Mouse (Mus musculus) urinary bladder, postnatal 10 days (tissue): ENCODE results near the gene Rpl15.
"Not testable (repeated sequence)": the region's sequence is repeated elsewhere in the genome, so short reads cannot be mapped to it uniquely, and the experiment has no call there.

ENCODE experiments used
- DNase-seq: peaks from one replicate; pipeline ENCODE4 v3.0.0; 2022; ENCODE audit warnings: low spot score

The Rpl15 gene

GRCm38 (mm10) chr14:18270529-18271441, at the start of gene Rpl15, which contains the start of gene Nkiras1:
Gene Rpl15, minus strand, starts transcription at chr14:18271391.
Gene Nkiras1, plus strand, starts transcription at chr14:18271136.
- DNase-seq = peak; percentile 96

DNA sequence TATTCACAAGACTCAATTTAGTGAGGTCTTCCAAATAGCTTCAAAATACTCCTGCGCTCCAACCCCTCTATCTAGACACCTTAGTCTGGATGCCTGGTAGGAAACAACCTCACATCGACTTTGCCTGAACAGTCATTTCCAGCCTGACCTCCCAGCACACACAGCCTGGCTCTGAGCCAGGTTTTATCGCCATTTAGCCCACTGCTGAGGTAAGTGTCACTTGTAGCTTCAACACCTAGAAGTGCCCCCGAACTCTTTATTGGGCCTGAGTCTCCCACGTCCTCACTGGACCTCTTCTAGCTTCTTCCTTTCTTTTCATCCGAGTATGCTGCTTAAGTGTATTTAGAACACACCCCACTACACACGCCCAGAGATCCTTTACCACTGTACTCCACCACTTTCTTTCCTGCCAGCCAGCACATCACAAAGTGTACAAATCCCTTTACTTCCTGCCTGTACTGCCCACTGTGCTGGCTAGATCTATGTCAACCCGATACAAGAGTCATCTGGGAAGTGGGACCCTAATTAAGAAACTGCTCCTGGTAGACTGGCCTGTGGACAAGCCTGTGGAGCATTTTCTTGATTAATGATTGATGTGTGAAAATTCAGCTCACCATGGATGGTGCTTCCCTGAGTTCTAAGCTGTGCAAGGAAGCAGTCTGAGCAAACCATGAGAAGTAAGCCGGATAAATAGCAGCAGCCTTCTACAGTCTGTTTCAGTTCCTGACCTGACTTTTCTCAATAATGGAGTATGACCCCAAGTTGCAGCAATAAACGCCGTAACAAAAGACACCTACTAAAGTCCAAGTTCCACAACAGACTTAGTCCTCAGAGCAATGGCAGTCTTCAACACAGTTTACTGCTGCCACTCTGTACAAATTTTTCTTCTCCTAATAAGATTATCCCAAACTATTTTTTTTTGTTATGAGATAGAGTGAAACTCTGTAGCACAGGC, 46.5 kb upstream of the Rpl15 start:
- no peak for DNase-seq

DNA sequence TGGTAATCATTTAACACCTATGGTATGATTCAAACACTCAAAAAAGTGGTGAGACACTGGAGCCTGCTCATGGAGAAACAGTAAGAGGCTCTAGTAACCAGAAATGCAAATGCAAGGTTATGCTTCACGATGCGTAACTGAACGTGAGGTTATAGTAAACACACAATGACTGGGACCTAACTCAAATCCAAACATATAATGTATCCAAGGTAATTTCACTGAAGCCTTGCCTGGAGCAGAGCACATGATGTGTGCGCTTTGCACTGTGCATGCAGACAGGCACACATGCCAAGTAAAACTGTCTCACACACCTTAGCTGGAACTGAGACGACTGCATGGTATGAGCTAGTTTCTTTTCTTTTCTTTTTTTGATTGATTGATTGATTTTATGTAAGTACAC, 33.0 kb upstream of the Rpl15 start:
- DNase-seq = no peak

DNA sequence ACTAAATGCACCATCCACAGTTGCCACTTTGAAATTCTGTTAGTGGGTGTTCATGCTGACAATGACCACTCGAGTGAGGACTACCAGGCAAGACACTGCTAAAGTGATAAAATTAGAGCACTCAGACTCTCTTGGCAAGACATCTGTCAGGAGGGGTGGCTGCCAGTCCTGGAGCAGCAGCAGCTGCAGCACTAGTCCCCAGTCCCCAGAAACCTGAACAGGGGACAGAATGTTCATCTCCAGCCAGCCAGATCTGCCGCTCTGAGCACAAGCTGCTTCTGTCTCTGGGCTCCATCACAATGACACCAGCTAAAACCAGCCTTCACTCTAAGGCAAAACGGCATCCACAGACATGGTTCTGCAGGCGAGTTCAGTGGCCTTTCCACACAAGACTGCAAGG, 32.1 kb upstream of the Rpl15 start:
- DNase-seq = no peak

DNA sequence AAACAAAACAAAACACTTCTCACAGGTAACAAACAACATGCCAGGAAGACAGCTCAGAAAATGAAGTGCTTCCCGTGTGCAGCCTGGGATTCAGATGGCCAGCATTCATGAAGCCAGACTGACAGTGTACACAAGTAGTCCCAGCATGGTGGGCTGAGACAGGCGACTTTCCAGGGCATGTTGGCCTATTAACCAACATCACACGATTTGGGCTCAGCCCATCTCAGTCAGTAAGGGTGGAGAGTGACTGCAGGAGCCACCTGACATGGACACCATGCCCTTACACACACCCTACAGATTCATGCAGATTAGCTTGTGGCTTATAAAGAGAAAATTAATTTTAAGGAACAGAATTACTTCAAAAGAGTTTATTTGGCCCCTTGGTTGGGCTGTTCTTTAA, 31.6 kb upstream of the Rpl15 start:
- DNase-seq = no peak

- no peak for DNase-seq
These were observed 30.4 kb upstream of the Rpl15 start for GRCm38 (mm10) chr14:18301591-18301990.

DNA sequence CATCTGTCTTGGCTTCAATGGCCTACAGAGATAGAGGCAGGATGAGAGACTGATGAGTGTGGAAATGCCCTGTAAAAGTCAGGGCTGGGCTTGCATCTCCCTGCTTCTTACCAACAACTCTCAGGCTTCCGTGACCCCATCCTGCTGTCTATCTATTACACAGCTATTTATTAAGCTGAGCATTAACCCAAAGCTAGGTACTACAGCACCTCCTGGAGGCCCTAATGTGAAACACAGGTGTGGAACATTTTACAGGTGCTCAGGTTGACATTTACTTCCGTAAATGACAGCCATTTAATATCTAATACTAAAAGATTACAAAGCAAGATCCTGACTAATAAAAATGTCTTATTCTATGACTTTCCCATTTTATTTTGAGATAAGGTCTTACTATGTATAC, 29.5 kb upstream of the Rpl15 start:
- DNase-seq = no peak

GRCm38 (mm10) chr14:18298874-18299273, 27.7 kb upstream of the Rpl15 start:
- no peak for DNase-seq

GRCm38 (mm10) chr14:18297441-18297840, 26.2 kb upstream of the Rpl15 start:
- DNase-seq = no peak

- no peak for DNase-seq
These were observed 21.4 kb upstream of the Rpl15 start for GRCm38 (mm10) chr14:18292578-18292977.

- no peak for DNase-seq
These were observed 20.9 kb upstream of the Rpl15 start for GRCm38 (mm10) chr14:18292111-18292510.

DNA sequence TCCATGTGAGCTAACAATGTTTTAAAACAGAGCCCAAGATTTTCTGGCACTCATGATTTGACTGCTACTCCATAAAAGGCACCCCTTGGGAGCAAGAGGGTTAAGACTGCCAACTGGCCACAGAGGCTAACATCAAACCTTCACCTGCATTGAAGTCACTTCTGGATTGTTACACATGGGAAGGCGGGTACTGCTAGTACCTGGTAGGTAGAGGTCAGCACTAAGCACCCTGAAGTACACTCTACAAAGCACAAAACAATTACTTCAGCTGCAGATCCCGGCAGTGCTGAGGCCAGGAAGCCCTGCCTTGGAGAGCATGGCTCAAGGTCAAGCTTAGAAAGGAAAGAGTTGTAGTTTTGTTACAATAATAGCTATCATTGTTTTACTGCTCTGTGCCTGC, 16.2 kb upstream of the Rpl15 start:
- DNase-seq = no peak

GRCm38 (mm10) chr14:18286441-18286840, 15.2 kb upstream of the Rpl15 start:
- no peak for DNase-seq

- no peak for DNase-seq
These were observed 14.3 kb upstream of the Rpl15 start for GRCm38 (mm10) chr14:18285476-18285875.

- DNase-seq = no peak
These were observed 13.4 kb upstream of the Rpl15 start for GRCm38 (mm10) chr14:18284581-18284980.

DNA sequence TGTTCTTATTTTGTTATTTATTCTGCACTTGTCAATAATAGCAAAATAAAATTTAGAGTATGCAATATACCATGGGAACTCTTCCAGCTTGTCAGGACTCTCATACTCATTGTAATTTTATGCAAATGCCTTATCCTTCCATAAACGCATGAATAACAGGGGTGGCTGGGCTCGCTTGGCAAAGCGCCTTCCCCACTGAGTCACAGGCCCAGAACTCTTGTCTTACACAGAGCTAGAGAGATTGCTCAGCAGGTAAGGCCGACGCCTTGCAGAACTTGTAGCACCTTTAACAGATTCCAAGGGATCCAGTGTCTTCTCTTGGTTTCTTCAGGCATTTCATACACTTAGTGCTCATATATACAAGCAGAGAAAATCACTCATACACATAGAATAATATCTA, 9.2 kb upstream of the Rpl15 start:
- DNase-seq = no peak

GRCm38 (mm10) chr14:18274526-18274925, 3.3 kb upstream of the Rpl15 start:
- no peak for DNase-seq

GRCm38 (mm10) chr14:18271666-18272065, 475 bp upstream of the Rpl15 start:
- DNase-seq = no peak

DNA sequence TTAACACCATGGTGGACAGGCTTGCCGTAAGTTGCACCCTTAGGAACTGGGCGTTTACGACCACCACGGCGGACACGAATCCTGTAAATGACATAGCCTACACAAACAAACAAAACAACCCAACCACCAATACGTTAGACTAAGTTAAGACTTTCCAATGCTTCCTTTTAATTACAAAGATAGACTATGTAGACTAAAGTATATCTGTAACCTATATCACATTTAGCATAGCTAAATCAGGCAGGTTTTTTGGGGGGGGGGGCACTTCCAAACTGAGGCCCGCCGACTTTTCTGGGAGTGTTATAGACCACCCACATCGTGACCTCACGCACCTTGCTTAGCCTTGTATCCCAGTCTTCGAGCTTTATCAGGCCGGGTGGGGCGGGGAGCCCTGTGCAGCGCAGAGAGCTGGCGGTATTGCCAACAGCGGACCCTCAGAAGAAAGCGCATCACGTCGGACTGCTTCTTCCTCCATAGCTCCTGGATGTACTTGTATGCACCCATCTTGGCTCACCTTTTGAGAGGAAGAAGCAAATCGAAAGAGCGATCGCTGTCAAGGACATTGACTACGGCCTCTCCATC, 1.2 kb downstream of the Rpl15 start:
- not testable (repeated sequence) for DNase-seq

- no peak for DNase-seq
These were observed 7.8 kb downstream of the Rpl15 start for GRCm38 (mm10) chr14:18263427-18263826.

- no peak for DNase-seq
These were observed 10.0 kb downstream of the Rpl15 start for GRCm38 (mm10) chr14:18261203-18261602.

- DNase-seq = no peak
These were observed 28.5 kb downstream of the Rpl15 start for GRCm38 (mm10) chr14:18242638-18243130.
